Mouse (Mus musculus) urinary bladder, postnatal 36 days (tissue): ENCODE measurements around the gene Astl.

Source experiments
- DNase-seq, 2 experiments: peaks; one replicate each; pipeline ENCODE4 v3.0.0; 2022; ENCODE audit warnings: low spot score in 2 of 2, mixed read lengths in 1 of 2

Gene Astl

DNA sequence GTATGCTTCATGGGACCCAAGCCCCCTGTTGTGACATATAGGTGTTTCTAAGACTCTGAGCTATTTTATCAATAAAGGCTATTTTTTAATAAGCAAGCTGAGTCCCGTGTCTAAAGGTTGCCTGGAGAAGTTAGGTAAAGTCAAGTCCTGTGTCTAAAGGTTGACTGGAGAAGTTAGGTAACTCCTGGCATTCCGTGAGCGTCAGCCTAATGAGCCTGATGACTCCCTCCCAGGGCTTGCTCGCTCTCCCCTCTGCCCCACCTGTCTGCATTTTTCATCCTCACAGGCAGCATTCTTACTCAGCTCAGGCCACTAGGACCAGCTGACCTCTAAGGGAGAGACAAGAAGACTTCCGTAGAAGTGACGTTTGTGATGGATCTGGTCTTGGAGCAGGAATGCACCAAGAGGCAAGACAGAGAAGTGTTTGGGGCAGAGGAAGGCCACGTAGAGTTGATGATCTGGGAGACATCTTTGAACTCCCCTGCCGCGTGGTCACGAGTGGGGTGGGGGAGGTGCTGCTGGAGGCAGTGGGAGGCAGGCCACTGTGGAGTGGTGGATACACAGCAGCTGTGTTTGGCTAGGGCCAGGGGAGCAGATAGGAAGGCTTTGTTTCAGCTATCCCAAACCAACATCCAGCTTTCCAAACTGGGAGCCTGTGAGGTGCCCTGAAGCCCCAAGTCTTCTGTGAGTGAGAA, 28.8 kb downstream of the Astl start:
- no peak for DNase-seq

GRCm38 (mm10) chr2:127369703-127370376, 31.4 kb downstream of the Astl start:
- no peak for DNase-seq

- DNase-seq, result no peak
These were observed 32.4 kb downstream of the Astl start for GRCm38 (mm10) chr2:127370561-127371483.

GRCm38 (mm10) chr2:127371484-127371861, 33.0 kb downstream of the Astl start:
- DNase-seq, result no peak

GRCm38 (mm10) chr2:127372082-127372481, 33.6 kb downstream of the Astl start:
- DNase-seq, result no peak

GRCm38 (mm10) chr2:127374131-127374530, 35.7 kb downstream of the Astl start:
- DNase-seq, result no peak

GRCm38 (mm10) chr2:127375087-127375486, 36.6 kb downstream of the Astl start:
- no peak for DNase-seq

GRCm38 (mm10) chr2:127375759-127376341, 37.4 kb downstream of the Astl start:
- no peak for DNase-seq

DNA sequence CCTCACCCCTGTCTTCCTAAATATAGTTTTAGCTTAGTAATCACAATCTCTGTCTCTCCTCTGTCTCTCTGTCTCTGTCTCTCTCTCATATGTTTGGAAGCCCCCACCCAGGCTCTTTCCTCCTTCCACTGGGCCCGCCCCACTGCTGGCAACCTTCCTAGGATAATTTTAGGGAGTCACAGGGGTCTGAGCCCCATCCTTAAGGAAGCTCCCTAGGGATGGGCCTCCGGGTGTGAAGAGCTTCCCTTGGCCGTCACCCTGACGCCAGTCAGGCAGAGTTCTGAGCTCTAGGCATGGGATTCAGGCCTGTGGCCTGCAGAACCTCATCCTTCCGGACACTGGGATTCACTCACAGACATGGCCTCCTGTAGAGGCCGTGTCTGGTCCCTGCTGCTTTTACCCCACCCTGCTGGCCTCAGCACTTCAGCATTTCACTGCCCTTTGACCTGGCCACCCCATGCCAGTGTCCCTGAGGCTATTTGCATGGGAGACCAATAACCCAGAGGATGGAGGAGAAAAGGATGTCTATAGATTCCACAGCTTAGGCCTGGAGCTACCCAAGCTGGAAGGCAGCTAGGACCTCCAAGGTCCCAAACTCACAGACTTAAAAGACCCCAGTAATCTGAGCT, 38.1 kb downstream of the Astl start:
- no peak for DNase-seq

- DNase-seq, result no peak
These were observed 39.6 kb downstream of the Astl start for GRCm38 (mm10) chr2:127377942-127378610.

DNA sequence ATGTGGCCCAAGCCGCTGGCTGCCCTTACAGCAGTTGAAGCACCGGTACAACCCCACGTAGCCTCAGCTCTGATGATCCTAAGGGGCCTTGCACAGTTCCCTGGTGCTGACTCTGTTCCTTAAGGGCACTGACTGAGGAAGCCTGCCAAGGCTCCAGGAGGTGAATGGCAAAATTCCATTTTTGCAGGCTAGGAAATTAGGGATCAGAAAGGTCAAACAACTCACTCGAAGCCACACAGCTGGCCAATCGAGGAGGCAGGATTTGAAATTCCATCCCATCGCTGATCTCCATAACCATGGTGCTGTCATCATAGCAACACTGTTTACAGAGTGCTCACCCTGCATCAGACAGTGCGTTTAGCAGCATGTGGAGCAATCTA, 40.2 kb downstream of the Astl start:
- no peak for DNase-seq

DNA sequence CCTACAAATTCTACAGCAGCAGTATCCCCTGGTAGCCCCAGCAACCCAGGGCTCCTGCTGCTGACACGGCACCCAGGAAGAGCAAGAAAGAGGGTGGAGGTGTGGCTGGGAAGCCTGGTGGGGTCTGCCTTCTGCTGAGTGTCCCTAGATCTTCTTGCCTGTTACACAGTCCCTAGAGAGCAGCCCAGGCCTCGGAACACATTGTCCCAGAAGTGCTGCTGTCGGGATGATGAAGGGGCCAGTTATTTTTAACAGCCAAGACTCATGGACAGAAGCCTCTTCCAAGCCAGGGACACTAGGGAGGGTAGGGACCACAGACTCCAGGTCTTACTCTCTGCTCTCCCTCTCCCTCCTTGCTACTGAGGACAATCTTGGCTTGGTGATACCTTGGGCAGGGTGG, 40.8 kb downstream of the Astl start:
- no peak for DNase-seq

GRCm38 (mm10) chr2:127383881-127384280, 45.4 kb downstream of the Astl start:
- DNase-seq, result no peak

GRCm38 (mm10) chr2:127387521-127387920, 49.1 kb downstream of the Astl start:
- no peak for DNase-seq

DNA sequence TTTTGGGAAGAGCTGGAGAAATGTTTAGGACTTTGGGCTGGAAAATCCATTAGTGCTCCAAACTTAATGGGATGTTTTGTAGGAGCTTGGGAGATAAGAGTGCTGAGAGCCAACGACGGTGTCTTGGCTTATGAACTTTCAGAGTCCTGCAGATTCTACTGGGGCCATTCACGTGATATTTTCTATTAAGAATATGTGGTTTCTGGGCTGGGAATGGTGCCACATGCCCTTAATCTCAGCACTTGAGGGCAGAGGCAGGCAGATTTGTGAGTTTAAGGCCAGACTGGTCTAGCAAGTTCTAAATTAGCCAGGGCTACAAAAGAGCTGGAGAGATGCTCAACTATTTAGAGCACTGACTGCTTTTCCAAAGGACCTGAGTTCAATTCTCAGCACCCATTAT, 51.9 kb downstream of the Astl start:
- DNase-seq, result no peak

DNA sequence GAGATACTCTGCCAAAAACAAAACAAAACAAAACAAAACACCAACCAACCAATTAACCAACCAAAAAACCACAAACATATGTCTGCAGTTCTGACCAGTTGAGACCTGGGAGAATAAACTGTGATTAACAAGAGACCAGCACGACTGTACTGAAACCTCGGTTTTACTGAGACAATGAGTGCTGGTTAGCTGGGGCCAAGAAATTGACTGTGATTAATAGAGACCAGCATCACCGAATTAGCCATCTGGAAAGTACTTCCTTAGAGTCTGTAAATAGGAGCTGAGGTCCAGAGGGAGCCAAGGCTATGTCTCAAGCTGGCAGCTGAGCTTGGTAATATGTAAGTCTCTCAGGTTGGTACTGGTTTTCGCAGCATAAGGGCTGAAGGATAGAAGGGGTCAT, 52.4 kb downstream of the Astl start:
- DNase-seq, result no peak

DNA sequence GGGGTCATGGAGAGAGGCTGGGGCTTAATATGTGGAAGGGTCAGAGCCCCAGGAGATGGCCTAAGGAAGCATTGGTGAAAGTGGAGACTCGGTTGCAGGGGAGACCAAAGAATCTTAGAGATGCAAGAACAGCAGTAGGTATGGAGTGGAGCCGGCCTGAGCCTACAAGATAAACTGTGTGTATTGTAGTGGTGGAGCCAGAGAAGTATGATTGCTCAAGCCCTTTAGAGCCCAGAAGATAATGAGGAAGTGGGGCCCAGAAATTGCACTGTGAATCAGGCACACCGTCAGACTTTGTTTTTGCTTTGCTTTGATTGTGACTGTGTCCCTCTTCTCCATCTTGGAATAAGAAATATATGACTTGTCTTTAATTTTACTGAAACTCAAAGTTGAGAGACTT, 52.9 kb downstream of the Astl start:
- no peak for DNase-seq

- DNase-seq, result no peak
These were observed 56.2 kb downstream of the Astl start for GRCm38 (mm10) chr2:127394606-127395161.

DNA sequence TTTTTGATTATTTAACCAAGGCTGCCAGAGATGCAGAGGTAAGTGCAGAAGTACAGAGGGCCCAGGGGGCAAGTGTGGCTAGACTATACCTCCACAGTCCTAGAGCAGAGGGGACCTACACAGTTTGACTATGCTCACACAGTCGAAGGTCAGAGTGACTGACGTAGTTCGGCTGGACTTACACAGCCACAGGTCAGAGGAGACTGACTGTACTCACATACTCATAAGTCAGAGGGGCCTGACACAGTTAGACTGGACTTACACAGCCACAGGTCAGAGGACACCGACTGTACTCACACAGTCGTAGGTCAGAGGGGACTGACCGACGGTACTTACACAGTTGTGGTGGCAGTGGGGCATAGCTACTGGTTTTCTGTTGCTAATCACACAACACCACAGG, 60.3 kb downstream of the Astl start:
- no peak for DNase-seq
